Mouse (Mus musculus) bone marrow macrophage, adult 2 months (primary cell): ENCODE data around the gene Bicral.

Source experiments
- CTCF ChIP-seq: IDR thresholded peaks from 2 replicates; pipeline ENCODE4 v1.5.1; 2012; ENCODE audit warnings: low read depth, mild to moderate bottlenecking, low read length, moderate library complexity
- POLR2A ChIP-seq: IDR thresholded peaks from 2 replicates; pipeline ENCODE4 v1.6.1; 2012; ENCODE audit warnings: mild to moderate bottlenecking, low read depth, low read length, borderline replicate concordance

- TF ChIP-seq CTCF (no peak), POLR2A (no peak)
Observed at GRCm38 (mm10) chr17:46900941-46901340, 42.7 kb upstream of the Bicral start.
